Mouse (Mus musculus): Measurements from ENCODE around the gene 0610010K14Rik. TPM values are rescaled to one million over a fixed set of nuclear protein-coding genes. Genes with fewer than 3 reads are reported as not detected.

0610010K14Rik gene
- 56.7 and 89.9 TPM in 2 replicates for polyA plus RNA-seq (2012; rRNA removed; ENCODE audit: low replicate concordance)

GRCm38 (mm10) chr11:70237457-70238167, at the start of gene 0610010K14Rik:
TSS of gene 0610010K14Rik (minus strand) at chr11:70237914.

GRCm38 (mm10) chr11:70254931-70255531, 17.3 kb upstream of the 0610010K14Rik start, which contains the start of gene Alox12:
TSS of gene Alox12 (minus strand) at chr11:70255353.

GRCm38 (mm10) chr11:70239541-70240279, 2.0 kb upstream of the 0610010K14Rik start, which contains the start of the genes Gm21988 and Rnasek:
TSS of gene Gm21988 (minus strand) at chr11:70239830.
TSS of gene Rnasek (minus strand) at chr11:70239842.

GRCm38 (mm10) chr11:70229260-70230010, 8.3 kb downstream of the 0610010K14Rik start, which contains the start of gene Bcl6b:
TSS of gene Bcl6b (minus strand) at chr11:70229798.

GRCm38 (mm10) chr11:70220731-70221602, 16.7 kb downstream of the 0610010K14Rik start, which contains the start of gene Slc16a13:
TSS of gene Slc16a13 (minus strand) at chr11:70221064.

GRCm38 (mm10) chr11:70212423-70212822, 25.3 kb downstream of the 0610010K14Rik start, which contains the start of gene Slc16a11:
TSS of gene Slc16a11 (plus strand) at chr11:70212752.

Other genes starting within 250 kb of the 0610010K14Rik start
- 566 and 640 TPM in 2 replicates for gene Gabarap, start 246.8 kb downstream of the 0610010K14Rik start, polyA plus RNA-seq (2012; rRNA removed; ENCODE audit: low replicate concordance)
- 17.1 and 38.9 TPM in 2 replicates for gene Phf23, start 242.1 kb downstream of the 0610010K14Rik start, polyA plus RNA-seq (2012; rRNA removed; ENCODE audit: low replicate concordance)
- gene Dvl2, start 237.3 kb downstream of the 0610010K14Rik start, polyA plus RNA-seq (2012; rRNA removed; ENCODE audit: low replicate concordance) = 9.4 and 27.1 TPM in 2 replicates
- 153 and 251 TPM in 2 replicates for gene Acadvl, start 222.5 kb downstream of the 0610010K14Rik start, polyA plus RNA-seq (2012; rRNA removed; ENCODE audit: low replicate concordance)
- gene Dlg4, start 221.0 kb downstream of the 0610010K14Rik start, polyA plus RNA-seq (2012; rRNA removed; ENCODE audit: low replicate concordance) = 16.9 and 56.2 TPM in 2 replicates
- 0.13 and 0.24 TPM in 2 replicates for gene Asgr1, start 183.8 kb downstream of the 0610010K14Rik start, polyA plus RNA-seq (2012; rRNA removed; ENCODE audit: low replicate concordance)
- 1.3 and 5.5 TPM in 2 replicates for gene Asgr2, start 145.3 kb downstream of the 0610010K14Rik start, polyA plus RNA-seq (2012; rRNA removed; ENCODE audit: low replicate concordance)
- gene Mgl2, start 107.6 kb downstream of the 0610010K14Rik start, polyA plus RNA-seq (2012; rRNA removed; ENCODE audit: low replicate concordance) = 25.4 and 35.8 TPM in 2 replicates
- gene Clec10a, start 81.7 kb downstream of the 0610010K14Rik start, polyA plus RNA-seq (2012; rRNA removed; ENCODE audit: low replicate concordance) = 32.3 and 46.6 TPM in 2 replicates
- gene Slc16a11, start 25.2 kb downstream of the 0610010K14Rik start, polyA plus RNA-seq (2012; rRNA removed; ENCODE audit: low replicate concordance) = 3.5 and 5.8 TPM in 2 replicates
- 4.4 and 8.0 TPM in 2 replicates for gene Slc16a13, start 16.9 kb downstream of the 0610010K14Rik start, polyA plus RNA-seq (2012; rRNA removed; ENCODE audit: low replicate concordance)
- 15.2 and 24.6 TPM in 2 replicates for gene Bcl6b, start 8.1 kb downstream of the 0610010K14Rik start, polyA plus RNA-seq (2012; rRNA removed; ENCODE audit: low replicate concordance)
- gene Gm21988, start 1.9 kb upstream of the 0610010K14Rik start, polyA plus RNA-seq (2012; rRNA removed; ENCODE audit: low replicate concordance) = 8.0 and 8.3 TPM in 2 replicates
- gene Rnasek, start 1.9 kb upstream of the 0610010K14Rik start, polyA plus RNA-seq (2012; rRNA removed; ENCODE audit: low replicate concordance) = 223 and 400 TPM in 2 replicates
- 2.5 and 7.8 TPM in 2 replicates for gene Alox12, start 17.4 kb upstream of the 0610010K14Rik start, polyA plus RNA-seq (2012; rRNA removed; ENCODE audit: low replicate concordance)
- gene Alox12e, start 84.7 kb upstream of the 0610010K14Rik start, polyA plus RNA-seq (2012; rRNA removed; ENCODE audit: low replicate concordance) = 0.19 and 16.2 TPM in 2 replicates
- gene Alox15, start 114.1 kb upstream of the 0610010K14Rik start, polyA plus RNA-seq (2012; rRNA removed; ENCODE audit: low replicate concordance) = 2.7 and 62.7 TPM in 2 replicates
- 20.8 and 30.6 TPM in 2 replicates for gene Pelp1, start 172.1 kb upstream of the 0610010K14Rik start, polyA plus RNA-seq (2012; rRNA removed; ENCODE audit: low replicate concordance)
- 59.2 and 84.6 TPM in 2 replicates for gene Arrb2, start 194.7 kb upstream of the 0610010K14Rik start, polyA plus RNA-seq (2012; rRNA removed; ENCODE audit: low replicate concordance)
- 25.2 and 25.9 TPM in 2 replicates for gene Med11, start 214.0 kb upstream of the 0610010K14Rik start, polyA plus RNA-seq (2012; rRNA removed; ENCODE audit: low replicate concordance)
- gene Zmynd15, start 221.5 kb upstream of the 0610010K14Rik start, polyA plus RNA-seq (2012; rRNA removed; ENCODE audit: low replicate concordance) = 6.1 and 13.8 TPM in 2 replicates
- gene Cxcl16, start 222.1 kb upstream of the 0610010K14Rik start, polyA plus RNA-seq (2012; rRNA removed; ENCODE audit: low replicate concordance) = 22.2 and 63.5 TPM in 2 replicates

Measured in subcutaneous adipose tissue, adult 2 months (tissue).